Mouse (Mus musculus): ENCODE results near the gene Izumo4. TPM values are rescaled to one million over a fixed set of nuclear protein-coding genes. Genes with fewer than 3 reads are reported as not detected.

Izumo4 gene
- polyA plus RNA-seq, 1 experiment from 2014 or later = 12.5 TPM

Other genes starting within 250 kb of the Izumo4 start
- gene Onecut3, start 207.3 kb upstream of the Izumo4 start, polyA plus RNA-seq (2016; fragmentation: Nextera tagmentation; extraction: Ambion mirVana) = not detected in 2 replicates
- 0.29 and 0.50 TPM in 2 replicates for gene Atp8b3, start 163.1 kb upstream of the Izumo4 start, polyA plus RNA-seq (2016; fragmentation: Nextera tagmentation; extraction: Ambion mirVana)
- 33.4 and 34.1 TPM in 2 replicates for gene Rexo1, start 140.6 kb upstream of the Izumo4 start, polyA plus RNA-seq (2016; fragmentation: Nextera tagmentation; extraction: Ambion mirVana)
- 12.1 and 12.4 TPM in 2 replicates for gene Klf16, start 124.9 kb upstream of the Izumo4 start, polyA plus RNA-seq (2016; fragmentation: Nextera tagmentation; extraction: Ambion mirVana)
- 108 and 110 TPM in 2 replicates for gene Abhd17a, start 111.8 kb upstream of the Izumo4 start, polyA plus RNA-seq (2016; fragmentation: Nextera tagmentation; extraction: Ambion mirVana)
- gene Scamp4, start 99.3 kb upstream of the Izumo4 start, polyA plus RNA-seq (2016; fragmentation: Nextera tagmentation; extraction: Ambion mirVana) = 62.1 and 66.0 TPM in 2 replicates
- 6.1 and 9.9 TPM in 2 replicates for gene Adat3, start 99.3 kb upstream of the Izumo4 start, polyA plus RNA-seq (2016; fragmentation: Nextera tagmentation; extraction: Ambion mirVana)
- 4.9 and 6.1 TPM in 2 replicates for gene Gm49322, start 96.2 kb upstream of the Izumo4 start, polyA plus RNA-seq (2016; fragmentation: Nextera tagmentation; extraction: Ambion mirVana)
- gene Csnk1g2, start 79.3 kb upstream of the Izumo4 start, polyA plus RNA-seq (2016; fragmentation: Nextera tagmentation; extraction: Ambion mirVana) = 239 and 260 TPM in 2 replicates
- gene Btbd2, start 45.1 kb upstream of the Izumo4 start, polyA plus RNA-seq (2016; fragmentation: Nextera tagmentation; extraction: Ambion mirVana) = 95.8 and 102 TPM in 2 replicates
- gene Mknk2, start 24.1 kb upstream of the Izumo4 start, polyA plus RNA-seq (2016; fragmentation: Nextera tagmentation; extraction: Ambion mirVana) = 122 and 124 TPM in 2 replicates
- 51.1 and 51.7 TPM in 2 replicates for gene Mob3a, start 207 bp upstream of the Izumo4 start, polyA plus RNA-seq (2016; fragmentation: Nextera tagmentation; extraction: Ambion mirVana)
- gene Ap3d1, start 40.1 kb downstream of the Izumo4 start, polyA plus RNA-seq (2016; fragmentation: Nextera tagmentation; extraction: Ambion mirVana) = 73.8 and 76.8 TPM in 2 replicates
- 21.8 and 22.8 TPM in 2 replicates for gene Dot1l, start 53.0 kb downstream of the Izumo4 start, polyA plus RNA-seq (2016; fragmentation: Nextera tagmentation; extraction: Ambion mirVana)
- gene Sf3a2, start 96.0 kb downstream of the Izumo4 start, polyA plus RNA-seq (2016; fragmentation: Nextera tagmentation; extraction: Ambion mirVana) = 63.0 and 72.8 TPM in 2 replicates
- gene Plekhj1, start 96.4 kb downstream of the Izumo4 start, polyA plus RNA-seq (2016; fragmentation: Nextera tagmentation; extraction: Ambion mirVana) = 132 and 144 TPM in 2 replicates
- not detected in 2 replicates for gene Amh, start 103.1 kb downstream of the Izumo4 start, polyA plus RNA-seq (2016; fragmentation: Nextera tagmentation; extraction: Ambion mirVana)
- gene Jsrp1, start 111.3 kb downstream of the Izumo4 start, polyA plus RNA-seq (2016; fragmentation: Nextera tagmentation; extraction: Ambion mirVana) = 1.6 and 1.7 TPM in 2 replicates
- 1,783 and 1,832 TPM in 2 replicates for gene Oaz1, start 124.5 kb downstream of the Izumo4 start, polyA plus RNA-seq (2016; fragmentation: Nextera tagmentation; extraction: Ambion mirVana)
- 0.79 and 0.87 TPM in 2 replicates for gene Lingo3, start 141.9 kb downstream of the Izumo4 start, polyA plus RNA-seq (2016; fragmentation: Nextera tagmentation; extraction: Ambion mirVana)
- 344 and 378 TPM in 2 replicates for gene Lsm7, start 153.0 kb downstream of the Izumo4 start, polyA plus RNA-seq (2016; fragmentation: Nextera tagmentation; extraction: Ambion mirVana)
- 43.7 and 50.3 TPM in 2 replicates for gene Sppl2b, start 153.1 kb downstream of the Izumo4 start, polyA plus RNA-seq (2016; fragmentation: Nextera tagmentation; extraction: Ambion mirVana)
- gene Tmprss9, start 169.7 kb downstream of the Izumo4 start, polyA plus RNA-seq (2016; fragmentation: Nextera tagmentation; extraction: Ambion mirVana) = 0.08 TPM in 1 of 2 replicates, not detected in the other
- gene Timm13, start 198.8 kb downstream of the Izumo4 start, polyA plus RNA-seq (2016; fragmentation: Nextera tagmentation; extraction: Ambion mirVana) = 318 and 327 TPM in 2 replicates
- 74.8 and 75.2 TPM in 2 replicates for gene Lmnb2, start 216.1 kb downstream of the Izumo4 start, polyA plus RNA-seq (2016; fragmentation: Nextera tagmentation; extraction: Ambion mirVana)
- 19.4 and 20.6 TPM in 2 replicates for gene Gadd45b, start 227.9 kb downstream of the Izumo4 start, polyA plus RNA-seq (2016; fragmentation: Nextera tagmentation; extraction: Ambion mirVana)

Measured in limb, embryonic 12.5 days (tissue).